Mouse (Mus musculus) G1E (cell line): ENCODE measurements around the gene Med20.

ENCODE experiments used
- CTCF ChIP-seq: IDR thresholded peaks from 2 replicates; pipeline ENCODE4 v1.5.1; 2012; ENCODE audit warnings: low read depth, low read length, inconsistent platforms, mixed read lengths
- POLR2AphosphoS5 ChIP-seq: IDR thresholded peaks from 2 replicates; pipeline ENCODE4 v1.6.1; 2012; ENCODE audit warnings: low read depth, low read length, inconsistent platforms; ENCODE audit not compliant: insufficient replicate concordance
- TAL1 ChIP-seq: conservative IDR thresholded peaks from 2 replicates; pipeline ENCODE4 v1.6.1; 2012; ENCODE audit warnings: low read depth, low read length, inconsistent platforms, mixed read lengths

DNA sequence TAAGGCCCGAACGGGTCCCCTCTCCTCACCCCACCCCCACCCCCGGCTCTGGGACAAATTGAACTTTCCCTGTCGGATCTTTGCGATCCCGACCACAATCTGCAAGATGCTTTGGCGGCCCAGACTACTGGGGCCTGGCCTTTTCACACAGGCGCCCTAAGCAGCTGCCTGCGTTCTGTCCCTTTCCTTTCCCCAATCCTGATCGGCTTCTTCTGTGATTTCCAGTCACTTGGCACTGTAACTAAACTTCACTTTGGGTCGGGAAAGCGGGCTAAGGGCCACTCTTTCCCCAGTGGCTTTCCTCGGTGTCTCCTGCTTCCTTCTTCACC lies 17.6 kb upstream of the Med20 start:
- TF ChIP-seq CTCF (no peak), TAL1 (no peak), POLR2AphosphoS5 (no peak)
